Mouse (Mus musculus) CD4-positive, CD25-positive, alpha-beta regulatory T cell, adult 4 months (primary cell): ENCODE measurements around the gene Gstp2. TPM values are rescaled to one million over a fixed set of nuclear protein-coding genes. Genes with fewer than 3 reads are reported as not detected.
"Not testable (repeated sequence)": the region's sequence is repeated elsewhere in the genome, so short reads cannot be mapped to it uniquely, and the experiment has no call there.

Experiments
- ATAC-seq: one replicate; pipeline ENCODE4 v1.8.0; 2017
- polyA plus RNA-seq, 2 experiments: library from polyadenylated mRNA; unstranded; fragments of 100-300 nt; shearing (Covaris generic); gene quantifications; one replicate each; pipeline ENCODE4 v1.2.1; 2017

Gene Gstp2
- polyA plus RNA-seq, 2 experiments from 2014 or later = 4.2 to 5.3 TPM

GRCm38 (mm10) chr19:4047859-4048258 is 2.0 kb upstream of the Gstp2 start:
- no peak for ATAC-seq

DNA sequence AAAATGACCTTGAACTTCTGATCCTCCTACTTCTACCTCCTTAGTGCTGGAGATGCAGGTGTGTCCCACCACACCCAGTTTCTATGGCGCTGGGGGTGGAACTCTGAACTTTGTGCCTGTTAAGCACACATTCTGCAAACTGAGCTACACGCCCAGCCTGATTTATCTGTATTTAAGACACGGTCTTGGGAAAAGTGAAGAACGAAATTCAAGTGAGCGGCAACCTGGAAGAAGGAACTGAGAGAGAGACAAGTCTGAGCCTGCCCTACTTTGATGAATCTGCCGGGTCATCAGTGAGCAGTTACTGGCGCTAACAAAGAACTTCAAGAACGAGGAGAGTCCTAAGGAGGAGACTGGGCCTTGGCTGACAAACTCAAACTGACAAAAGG is 1.0 kb upstream of the Gstp2 start:
- no peak for ATAC-seq

- ATAC-seq = not testable (repeated sequence)
Measured at GRCm38 (mm10) chr19:4044109-4044508, 1.7 kb downstream of the Gstp2 start.

- ATAC-seq = no peak
Measured at GRCm38 (mm10) chr19:4042124-4042523, 3.7 kb downstream of the Gstp2 start.

- ATAC-seq = not testable (repeated sequence)
Measured at GRCm38 (mm10) chr19:4041500-4041899, 4.3 kb downstream of the Gstp2 start.

- not testable (repeated sequence) for ATAC-seq
Measured at GRCm38 (mm10) chr19:4040941-4041340, 4.9 kb downstream of the Gstp2 start.

DNA sequence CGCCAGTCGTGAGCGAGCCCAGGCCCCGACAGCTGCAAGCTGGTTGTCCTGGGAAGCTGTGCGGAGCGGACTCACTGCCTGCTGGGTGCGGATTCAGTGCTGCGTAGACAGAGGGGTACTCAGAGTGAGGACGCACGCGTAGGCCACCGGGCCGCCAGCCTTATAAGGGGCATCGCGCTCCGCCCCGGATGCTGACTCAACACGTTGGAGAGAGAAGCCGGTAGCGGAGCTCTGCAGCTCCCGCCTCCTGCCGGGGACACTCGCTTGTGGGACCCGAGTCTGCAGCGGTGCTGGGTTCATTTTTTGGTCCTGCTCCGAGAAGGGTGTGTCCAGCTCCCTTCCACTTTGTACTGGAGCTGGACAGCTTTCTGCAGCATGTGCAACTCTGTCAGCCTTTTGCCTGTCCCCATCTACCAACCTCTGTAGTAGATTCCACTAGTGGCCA is 8.0 kb downstream of the Gstp2 start, which contains the start of gene Gstp1:
TSS of gene Gstp1 (minus strand) at position 198 of the 445 bp plus-strand sequence.
- peak; percentile 98 for ATAC-seq

DNA sequence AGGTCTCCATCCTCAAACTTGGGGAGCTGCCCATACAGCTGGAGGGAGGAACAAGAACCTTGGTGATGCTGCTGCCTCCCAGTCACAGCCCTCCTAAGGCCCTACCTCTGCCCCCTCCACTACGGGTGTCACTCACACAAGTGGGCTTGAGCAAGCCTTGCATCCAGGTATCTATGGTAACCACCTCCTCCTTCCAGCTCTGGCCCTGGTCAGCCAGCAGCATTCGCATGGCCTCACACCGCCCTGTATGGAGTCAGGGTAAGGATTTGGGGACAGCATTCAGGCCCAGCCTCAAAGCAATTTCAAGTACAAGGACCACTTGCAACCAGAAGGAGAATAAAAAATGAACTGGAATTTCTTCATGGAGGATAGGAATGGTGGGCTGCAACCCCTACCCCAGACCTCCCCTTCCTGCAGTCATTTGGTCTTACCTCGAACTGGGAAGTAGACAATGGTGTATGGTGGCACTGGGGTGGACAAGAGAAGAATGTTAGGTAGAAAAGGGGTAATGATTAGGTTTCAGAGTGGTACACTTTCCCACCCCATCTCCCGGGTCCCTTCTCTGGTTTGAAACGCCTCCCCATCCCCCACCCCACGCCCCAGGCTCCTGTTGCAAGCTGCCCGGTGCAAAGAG is 8.6 kb downstream of the Gstp2 start:
- not testable (repeated sequence) for ATAC-seq

- ATAC-seq = no peak
Measured at GRCm38 (mm10) chr19:4036327-4037045, 9.3 kb downstream of the Gstp2 start.

DNA sequence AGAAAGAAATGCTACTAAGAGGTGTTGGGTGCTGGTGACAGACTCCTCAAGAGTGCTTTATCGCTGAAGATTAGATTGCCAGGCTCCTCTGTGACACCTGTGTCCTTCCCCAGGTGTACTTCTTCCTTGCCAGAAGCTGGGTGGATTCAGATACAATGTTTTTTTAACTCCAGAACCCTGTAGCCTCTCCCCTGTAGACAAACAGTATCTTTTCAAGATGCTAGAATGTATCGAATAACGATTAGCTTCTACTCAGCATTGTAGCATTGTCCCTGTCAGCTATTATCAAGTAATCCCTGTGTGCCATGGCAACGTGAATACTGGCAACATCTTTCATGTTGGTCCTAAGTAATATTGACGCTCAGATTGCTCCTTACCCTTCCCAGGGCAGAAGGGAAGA is 12.1 kb downstream of the Gstp2 start:
- no peak for ATAC-seq

- no peak for ATAC-seq
Measured at GRCm38 (mm10) chr19:4033298-4033697, 12.5 kb downstream of the Gstp2 start.

DNA sequence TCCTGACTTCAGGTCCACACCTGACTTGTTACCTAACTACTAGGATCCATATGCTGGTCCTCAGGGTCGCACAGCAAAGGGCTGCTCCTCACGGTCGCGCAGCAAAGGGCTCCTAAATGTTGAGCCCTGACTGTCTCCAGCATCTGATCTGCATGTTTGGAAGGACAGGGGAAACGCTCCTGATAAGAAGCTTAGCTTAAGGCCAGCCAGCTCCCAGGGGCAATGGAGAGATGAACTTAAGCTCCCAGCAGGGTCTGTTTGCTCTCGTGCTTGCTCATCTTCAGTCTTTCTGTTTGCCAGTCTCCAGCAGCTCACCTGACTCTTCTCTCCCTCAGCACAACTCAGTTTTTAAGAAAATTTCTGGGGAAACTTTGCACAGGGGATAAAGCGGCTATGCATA is 13.2 kb downstream of the Gstp2 start:
- ATAC-seq = no peak

GRCm38 (mm10) chr19:4027576-4027975 is 18.2 kb downstream of the Gstp2 start:
- no peak for ATAC-seq

DNA sequence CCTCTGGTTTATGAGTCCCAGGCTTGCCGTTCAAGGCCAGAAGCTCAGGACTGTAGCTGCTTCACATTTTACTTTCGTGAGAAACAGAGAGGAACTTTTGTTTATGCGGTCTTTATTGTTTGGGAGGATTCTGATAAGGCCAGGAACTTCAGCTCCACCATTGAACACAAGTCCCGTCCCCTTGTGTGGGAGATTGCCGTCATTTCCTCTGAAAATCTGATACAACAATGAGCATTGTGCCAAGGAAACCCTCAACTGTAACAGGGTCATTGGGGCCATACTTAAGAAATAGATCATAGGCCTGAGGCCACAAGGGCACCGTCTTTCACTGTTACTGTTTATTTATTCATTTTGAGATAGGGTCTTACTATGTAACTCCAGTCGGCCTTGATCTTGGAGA is 22.6 kb downstream of the Gstp2 start:
- no peak for ATAC-seq

DNA sequence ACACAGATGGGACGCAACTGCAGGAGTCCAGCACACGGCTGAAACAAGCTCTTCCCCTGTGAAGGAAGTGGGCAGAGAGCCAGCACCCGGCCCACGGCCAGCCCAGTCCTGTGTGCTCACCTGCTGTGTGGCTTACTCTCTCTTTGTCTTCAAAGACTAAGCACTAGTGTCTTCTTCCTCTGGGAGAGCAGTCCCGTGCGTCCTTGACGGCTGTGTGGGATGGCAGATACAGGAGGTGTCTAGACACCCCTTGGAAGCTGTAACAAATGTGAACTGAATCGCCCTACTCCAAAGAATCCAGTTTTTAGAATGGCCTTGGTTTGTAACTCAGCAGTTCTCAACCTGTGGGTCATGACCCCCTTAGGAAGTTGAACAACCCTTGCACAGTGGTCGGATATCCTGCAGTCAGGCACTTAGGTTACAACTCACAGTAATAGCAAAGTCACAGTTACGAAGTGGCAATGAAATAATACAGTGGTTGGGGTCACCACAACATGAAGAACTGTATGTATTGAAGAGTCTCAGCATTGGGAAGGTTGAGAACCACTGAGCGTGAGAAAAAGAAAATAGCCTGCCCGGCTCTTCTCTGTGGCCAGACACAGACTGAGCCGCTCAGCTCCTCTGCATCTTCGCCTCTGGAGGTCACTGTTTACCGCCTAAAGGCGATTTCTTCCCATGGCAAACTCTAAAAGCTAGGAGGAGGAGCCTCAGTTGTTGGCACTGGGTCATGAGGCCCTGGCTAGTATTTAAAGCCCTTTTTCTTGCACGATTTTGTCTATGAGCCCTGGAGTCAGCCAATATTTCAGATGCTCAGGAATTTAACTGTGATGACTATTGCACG is 26.9 kb downstream of the Gstp2 start:
- peak; percentile 70 for ATAC-seq

GRCm38 (mm10) chr19:4017921-4018587 is 27.8 kb downstream of the Gstp2 start:
- ATAC-seq = no peak

- no peak for ATAC-seq
Measured at GRCm38 (mm10) chr19:4015635-4016034, 30.2 kb downstream of the Gstp2 start.

- ATAC-seq = no peak
Measured at GRCm38 (mm10) chr19:4014802-4015201, 31.0 kb downstream of the Gstp2 start.

DNA sequence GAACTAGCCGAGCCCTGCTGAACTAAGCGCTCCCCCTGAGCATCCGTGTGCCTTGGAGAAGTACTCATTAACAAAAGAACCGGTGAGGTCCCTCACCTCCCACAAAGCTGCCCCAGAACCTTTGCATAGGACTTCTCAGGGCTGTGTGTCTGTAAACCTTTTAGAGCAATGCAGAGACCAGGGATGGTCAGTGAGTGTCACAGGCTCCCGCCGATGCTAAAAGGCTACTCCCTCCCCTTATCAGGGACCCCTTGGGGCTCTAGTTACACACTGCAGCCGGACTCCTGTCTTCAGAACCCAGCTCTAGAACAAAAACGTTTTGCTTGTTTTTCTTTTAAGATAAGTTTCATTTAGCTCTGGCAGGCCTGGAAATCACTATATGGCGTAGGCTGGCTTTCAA is 32.8 kb downstream of the Gstp2 start:
- peak; percentile 45 for ATAC-seq

- ATAC-seq = peak; percentile 99
Measured at GRCm38 (mm10) chr19:4012432-4013022, 33.3 kb downstream of the Gstp2 start, which contains the start of gene Ndufv1. Ndufv1 (minus strand) TSS chr19:4012806.

DNA sequence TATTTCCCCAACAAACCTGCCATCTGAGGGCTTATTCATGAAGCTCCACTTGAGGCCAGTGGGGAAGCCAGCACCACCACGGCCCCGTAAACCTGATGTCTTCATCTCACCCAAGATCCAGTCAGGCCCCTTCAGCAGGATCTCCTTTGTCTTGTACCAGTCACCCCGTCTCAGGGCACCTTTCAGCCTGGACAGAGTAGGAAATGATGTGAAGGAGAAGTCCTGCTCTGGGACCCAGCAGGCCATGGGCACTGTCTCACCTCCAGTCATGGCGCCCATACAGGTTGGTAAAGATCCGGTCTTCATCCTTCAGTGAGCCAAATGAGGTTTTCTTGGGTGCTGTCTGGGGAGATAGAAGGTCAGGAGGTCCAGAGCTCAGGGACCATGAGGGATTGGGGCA is 34.7 kb downstream of the Gstp2 start:
- no peak for ATAC-seq

GRCm38 (mm10) chr19:4005971-4006370 is 39.9 kb downstream of the Gstp2 start:
- no peak for ATAC-seq
